Mouse (Mus musculus) T-helper 2 cell (primary cell): ENCODE measurements around the gene Erc2.

Experiments
- in situ Hi-C: fragments of 300-600 bp; cut with MboI, MseI; formaldehyde crosslinking; loops from one replicate; pipeline ENCODE4 v1.15.1; 2025; ENCODE audit warnings: high pct_unique_total_duplicates

Erc2 gene

GRCm38 (mm10) chr14:27667016-27667852, 45.0 kb downstream of the Erc2 start:
- in situ Hi-C loops: no loop called here

GRCm38 (mm10) chr14:27668151-27668550, 45.9 kb downstream of the Erc2 start:
- in situ Hi-C loops: no loop called here

GRCm38 (mm10) chr14:27669939-27670338, 47.7 kb downstream of the Erc2 start:
- in situ Hi-C loops: loop anchor here (10.0 kb wide), 1 partner anchor 1335 kb away; no protein-coding TSS in a partner anchor

- in situ Hi-C loops: loop anchor here (10.0 kb wide), 1 partner anchor 1338 kb away; no protein-coding TSS in a partner anchor
Observed at GRCm38 (mm10) chr14:27672761-27673160, 50.5 kb downstream of the Erc2 start.

- in situ Hi-C loops: loop anchor here (10.0 kb wide), 1 partner anchor 1339 kb away; no protein-coding TSS in a partner anchor
Observed at GRCm38 (mm10) chr14:27674096-27674495, 51.9 kb downstream of the Erc2 start.

- in situ Hi-C loops: loop anchor here (10.0 kb wide), 1 partner anchor 1340 kb away; no protein-coding TSS in a partner anchor
Observed at GRCm38 (mm10) chr14:27674561-27674960, 52.3 kb downstream of the Erc2 start.

- in situ Hi-C loops: loop anchor here (10.0 kb wide), 1 partner anchor 1340 kb away; no protein-coding TSS in a partner anchor
Observed at GRCm38 (mm10) chr14:27675071-27675470, 52.8 kb downstream of the Erc2 start.

GRCm38 (mm10) chr14:27682368-27683052, 60.3 kb downstream of the Erc2 start:
- in situ Hi-C loops: no loop called here

GRCm38 (mm10) chr14:27695781-27696180, 73.6 kb downstream of the Erc2 start:
- in situ Hi-C loops: no loop called here

GRCm38 (mm10) chr14:27717364-27717763, 95.1 kb downstream of the Erc2 start:
- in situ Hi-C loops: no loop called here

GRCm38 (mm10) chr14:27719601-27720000, 97.4 kb downstream of the Erc2 start:
- in situ Hi-C loops: no loop called here

- in situ Hi-C loops: no loop called here
Observed at GRCm38 (mm10) chr14:27720944-27721343, 98.7 kb downstream of the Erc2 start.

GRCm38 (mm10) chr14:27721759-27722158, 99.5 kb downstream of the Erc2 start:
- in situ Hi-C loops: no loop called here

- in situ Hi-C loops: loop anchor here (25.0 kb wide), 2 partner anchors 215 to 565 kb away; partner anchors contain the start of gene Ccdc66
Observed at GRCm38 (mm10) chr14:27727541-27727940, 105.3 kb downstream of the Erc2 start.

- in situ Hi-C loops: loop anchor here (25.0 kb wide), 2 partner anchors 219 to 569 kb away; partner anchors contain the start of gene Ccdc66
Observed at GRCm38 (mm10) chr14:27731086-27731485, 108.9 kb downstream of the Erc2 start.

GRCm38 (mm10) chr14:27739436-27739835, 117.2 kb downstream of the Erc2 start:
- in situ Hi-C loops: loop anchor here (25.0 kb wide), 2 partner anchors 227 to 577 kb away; partner anchors contain the start of gene Ccdc66

- in situ Hi-C loops: loop anchor here (25.0 kb wide), 2 partner anchors 229 to 579 kb away; partner anchors contain the start of gene Ccdc66
Observed at GRCm38 (mm10) chr14:27741248-27741916, 119.2 kb downstream of the Erc2 start.

GRCm38 (mm10) chr14:27754340-27754739, 132.1 kb downstream of the Erc2 start:
- in situ Hi-C loops: no loop called here

GRCm38 (mm10) chr14:27756901-27757300, 134.7 kb downstream of the Erc2 start:
- in situ Hi-C loops: no loop called here

- in situ Hi-C loops: no loop called here
Observed at GRCm38 (mm10) chr14:27758230-27758629, 136.0 kb downstream of the Erc2 start.

GRCm38 (mm10) chr14:27759069-27759628, 136.9 kb downstream of the Erc2 start:
- in situ Hi-C loops: no loop called here
